Mouse (Mus musculus) kidney, embryonic 15.5 days (tissue): ENCODE measurements at regions not wholly inside any gene's neighbourhood (a gene's known extent, or its start where the extent isn't known, plus 50 kb on each side); places are given as distances from the start of the nearest gene placed in this dataset.

Experiments used
- ATAC-seq: fragments of 200-750 bp; cut with Nextera tagmentation; replicated peaks from 2 replicates; pipeline ENCODE4 v1.8.0; 2017; ENCODE audit warnings: moderate TSS enrichment; ENCODE audit not compliant: low FRiP score
- H3K27ac ChIP-seq: fragments of 300-500 bp; sonication (generic); 2 replicates; pipeline ENCODE4 v1.5.1; 2015; ENCODE audit warnings: mild to moderate bottlenecking, inconsistent platforms
- H3K27me3 ChIP-seq: fragments of 300-500 bp; sonication (generic); 2 replicates; pipeline ENCODE4 v1.6.1; 2015; ENCODE audit warnings: inconsistent platforms
- H3K36me3 ChIP-seq: fragments of 300-500 bp; sonication (generic); 2 replicates; pipeline ENCODE4 v1.6.1; 2015; ENCODE audit warnings: inconsistent platforms
- H3K4me1 ChIP-seq: fragments of 300-500 bp; sonication (generic); 2 replicates; pipeline ENCODE4 v1.6.1; 2015; ENCODE audit warnings: inconsistent platforms
- H3K4me2 ChIP-seq: fragments of 300-500 bp; sonication (generic); 2 replicates; pipeline ENCODE4 v1.6.1; 2015; ENCODE audit warnings: moderate library complexity, mild to moderate bottlenecking, inconsistent platforms
- H3K4me3 ChIP-seq: fragments of 300-500 bp; sonication (generic); replicated peaks from 2 replicates; pipeline ENCODE4 v1.5.1; 2015; ENCODE audit warnings: mild to moderate bottlenecking, inconsistent platforms
- H3K9ac ChIP-seq: fragments of 300-500 bp; sonication (generic); 2 replicates; pipeline ENCODE4 v1.6.1; 2015; ENCODE audit warnings: mild to moderate bottlenecking, inconsistent platforms
- H3K9me3 ChIP-seq: fragments of 300-500 bp; sonication (generic); replicated peaks from 2 replicates; pipeline ENCODE4 v1.6.1; 2016; ENCODE audit warnings: inconsistent platforms
- WGBS: fragments of 180-500 bp; shearing (Covaris S2); methylation state at CpG from one replicate; pipeline ENCODE4 v1.1.7; 2015; ENCODE audit warnings: mixed read lengths; 5-methylcytosine and 5-hydroxymethylcytosine counted together

DNA sequence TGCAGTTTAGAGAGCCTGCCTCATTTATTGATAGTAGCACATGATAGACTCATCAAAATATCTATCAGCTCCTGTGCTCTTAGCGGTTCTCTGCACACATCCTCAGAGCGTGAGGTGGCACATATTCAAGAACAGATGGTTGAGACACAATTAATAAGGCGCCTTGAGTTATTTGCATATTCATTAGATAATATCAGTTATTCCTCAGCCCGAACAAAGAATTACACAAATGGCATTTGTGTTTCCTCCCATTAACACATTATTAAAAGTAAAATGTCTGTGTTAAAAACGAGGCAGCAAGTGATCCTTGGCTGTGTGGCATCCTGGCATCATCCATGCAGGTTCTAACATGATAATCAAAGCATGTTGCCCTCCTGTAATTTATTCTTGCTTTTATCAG lies 243.0 kb downstream of the Dcdc2c start:
- no peak for ATAC-seq
- Histone ChIP-seq H3K27me3 (no peaks in the 10 kb centered on the region), H3K4me3 (no peak overlapping the region), H3K4me2 (no peak overlapping the region), H3K9me3 (no peaks in the 10 kb centered on the region), H3K36me3 (no peaks in the 10 kb centered on the region), H3K27ac (no peak overlapping the region), H3K9ac (no peak overlapping the region), H3K4me1 (no peaks in the 10 kb centered on the region)
- 84% methylated on average over 5 of the region's 5 CpGs for WGBS

DNA sequence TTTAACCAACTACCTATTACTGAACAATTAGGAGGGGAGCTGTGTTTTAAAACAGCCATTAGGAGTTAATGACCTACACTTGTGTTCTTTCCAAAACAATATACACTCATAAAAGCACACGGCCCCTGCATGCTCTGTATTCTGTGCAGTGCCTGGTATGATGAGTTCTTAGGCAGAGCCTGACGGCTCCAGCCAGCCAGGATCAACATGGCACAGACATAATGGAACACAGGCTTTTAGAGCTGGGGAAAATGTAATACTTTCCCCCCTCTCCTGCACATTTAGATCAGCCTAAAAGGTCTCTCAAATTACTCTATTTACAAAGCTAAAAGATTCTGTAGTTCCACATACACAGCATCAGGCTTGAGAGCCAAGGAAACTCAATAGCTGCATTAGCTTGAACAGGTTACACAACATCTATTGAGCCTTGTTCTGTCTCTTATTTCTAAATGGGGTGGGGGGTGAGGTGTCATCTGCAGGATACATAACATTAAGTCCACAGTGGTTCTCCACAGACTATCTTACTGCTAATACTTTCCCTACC lies 250.1 kb downstream of the Dcdc2c start:
- no peaks in the 10 kb centered on the region for H3K9me3 ChIP-seq

DNA sequence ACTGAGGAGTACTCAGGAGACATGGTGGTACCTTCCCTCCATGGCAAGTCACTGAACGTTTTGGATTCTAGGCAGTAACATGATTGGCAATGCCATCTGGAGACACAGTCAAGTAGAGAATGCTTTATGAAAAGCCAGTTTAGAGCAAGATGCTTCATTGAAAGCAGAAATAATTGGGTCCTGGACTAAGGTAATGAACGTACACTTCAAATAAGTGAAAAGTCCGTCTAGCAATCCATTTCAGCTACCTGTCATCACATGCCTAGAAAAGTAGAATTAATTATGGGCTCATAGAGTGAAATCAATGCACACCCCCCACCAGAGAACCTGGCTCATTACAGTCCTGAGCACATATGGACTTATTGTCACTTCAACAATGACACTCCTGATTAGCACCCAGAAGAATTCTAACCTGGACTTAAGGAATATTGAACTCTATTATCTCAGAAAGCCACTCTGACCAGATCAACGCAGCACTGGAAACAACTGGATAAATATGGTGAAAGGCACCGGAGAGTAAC lies 263.8 kb downstream of the Dcdc2c start:
- no peak for ATAC-seq
- no peak overlapping the region for H3K4me3 ChIP-seq

More for the DNA sequence above, 250.1 kb downstream of the Dcdc2c start:
- Histone ChIP-seq H3K36me3 (no peaks in the 10 kb centered on the region), H3K4me3 (no peak overlapping the region), H3K4me1 (no peaks in the 10 kb centered on the region), H3K27ac (no peak overlapping the region), H3K4me2 (no peak overlapping the region), H3K9ac (no peak overlapping the region), H3K27me3 (no peaks in the 10 kb centered on the region)
- no peak for ATAC-seq
- WGBS: 48% methylated on average over 2 of the region's 2 CpGs

DNA sequence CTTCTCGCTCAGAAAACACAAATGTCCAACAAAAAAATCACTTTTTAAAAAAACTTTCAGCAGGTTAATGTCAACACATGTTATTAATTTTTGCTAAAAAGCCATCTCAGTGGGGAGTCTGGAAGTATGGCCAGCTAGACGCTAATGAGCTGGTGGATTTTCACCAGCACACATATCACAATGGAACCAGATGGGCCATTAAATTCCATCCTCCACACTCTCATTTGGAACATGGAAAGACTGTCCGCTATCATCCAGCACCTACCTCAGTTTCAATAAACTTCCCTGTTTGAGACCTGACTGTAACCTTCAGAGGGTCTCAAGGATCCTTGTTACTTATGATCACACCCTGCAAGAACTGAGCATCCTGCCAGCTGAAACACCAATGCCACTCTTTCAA lies 296.7 kb downstream of the Dcdc2c start:
- Histone ChIP-seq H3K9ac (no peak overlapping the region), H3K4me3 (no peak overlapping the region), H3K27ac (no peak overlapping the region), H3K9me3 (no peaks in the 10 kb centered on the region), H3K4me1 (no peaks in the 10 kb centered on the region), H3K4me2 (no peak overlapping the region), H3K36me3 (no peaks in the 10 kb centered on the region), H3K27me3 (no peaks in the 10 kb centered on the region)
- 84% methylated on average over 3 of the region's 3 CpGs for WGBS
- ATAC-seq: no peak

More for the DNA sequence above, 263.8 kb downstream of the Dcdc2c start:
- Histone ChIP-seq H3K9me3 (no peaks in the 10 kb centered on the region), H3K9ac (no peak overlapping the region), H3K4me1 (no peaks in the 10 kb centered on the region), H3K27me3 (no peaks in the 10 kb centered on the region), H3K27ac (no peak overlapping the region), H3K4me2 (no peak overlapping the region), H3K36me3 (no peaks in the 10 kb centered on the region)
- 91% methylated on average over 5 of the region's 5 CpGs for WGBS

DNA sequence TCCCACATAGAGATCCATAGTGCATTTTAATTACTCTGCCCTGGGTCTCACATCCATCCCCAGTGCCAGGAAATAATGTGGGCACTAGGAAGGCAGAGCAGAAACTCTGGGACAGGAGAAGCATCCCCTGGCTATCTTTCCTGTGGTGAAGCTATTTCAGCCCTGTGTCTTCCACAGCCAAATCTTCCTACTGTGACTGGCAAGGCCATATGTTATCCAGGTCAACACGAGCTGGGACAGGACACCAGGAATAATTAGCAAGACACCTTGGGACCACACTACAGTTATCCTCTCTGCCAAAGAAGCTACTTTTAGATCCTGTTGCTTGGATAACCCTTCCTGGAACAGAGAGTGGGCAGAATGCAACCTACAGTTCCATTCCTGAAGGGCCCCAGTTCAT lies 301.7 kb downstream of the Dcdc2c start:
- Histone ChIP-seq H3K4me1 (no peaks in the 10 kb centered on the region), H3K36me3 (no peaks in the 10 kb centered on the region), H3K4me3 (no peak overlapping the region), H3K9me3 (no peaks in the 10 kb centered on the region), H3K4me2 (no peak overlapping the region), H3K27me3 (no peaks in the 10 kb centered on the region), H3K27ac (no peak overlapping the region), H3K9ac (no peak overlapping the region)
- WGBS: 77% methylated on average over 1 of the region's 1 CpGs
- no peak for ATAC-seq

DNA sequence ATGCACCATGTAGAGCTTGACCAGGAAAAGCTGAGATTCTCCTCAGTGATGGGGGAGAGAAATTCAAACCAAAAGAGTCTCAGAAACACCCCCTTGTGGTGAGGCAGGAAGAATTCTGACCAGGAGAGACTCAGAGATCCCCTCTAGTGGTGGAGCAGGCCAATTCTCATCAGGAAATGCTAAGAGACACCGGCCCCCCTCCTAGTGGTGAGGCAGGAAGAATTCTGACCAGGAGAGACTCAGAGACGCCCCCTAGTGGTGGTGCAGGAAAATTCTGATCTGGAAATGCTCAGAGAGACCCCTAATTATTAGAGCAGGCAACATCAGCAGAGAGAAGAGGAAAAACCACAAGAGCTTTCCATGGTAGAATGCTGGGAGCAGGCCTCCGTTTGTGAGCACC lies 303.4 kb downstream of the Dcdc2c start:
- Histone ChIP-seq H3K9me3 (no peaks in the 10 kb centered on the region), H3K4me3 (no peak overlapping the region), H3K27ac (no peak overlapping the region), H3K36me3 (no peaks in the 10 kb centered on the region), H3K4me1 (no peaks in the 10 kb centered on the region), H3K4me2 (no peak overlapping the region), H3K9ac (no peak overlapping the region), H3K27me3 (no peaks in the 10 kb centered on the region)
- 52% methylated on average over 3 of the region's 3 CpGs for WGBS
- no peak for ATAC-seq

DNA sequence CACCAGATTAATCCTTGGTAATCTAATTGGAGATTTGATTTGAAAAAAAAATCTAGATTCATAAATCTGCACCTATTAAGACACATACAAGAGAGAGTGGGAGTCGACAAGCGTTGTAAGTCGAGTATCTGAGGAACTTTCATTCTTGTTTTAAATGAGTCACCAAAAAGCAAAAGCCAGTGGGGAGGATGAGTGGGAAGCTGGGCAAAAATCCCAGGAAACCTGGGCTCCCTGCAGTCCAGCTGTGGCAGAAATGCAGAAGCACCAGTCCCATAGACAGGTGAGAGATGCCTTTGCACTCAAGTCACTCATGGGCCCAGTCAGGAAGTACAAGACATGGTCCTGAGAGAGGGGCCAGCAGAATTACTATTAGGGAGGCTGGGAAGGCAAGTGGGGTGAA lies 303.9 kb downstream of the Dcdc2c start:
- 86% methylated on average over 3 of the region's 3 CpGs for WGBS
- H3K27ac ChIP-seq: no peak overlapping the region

DNA sequence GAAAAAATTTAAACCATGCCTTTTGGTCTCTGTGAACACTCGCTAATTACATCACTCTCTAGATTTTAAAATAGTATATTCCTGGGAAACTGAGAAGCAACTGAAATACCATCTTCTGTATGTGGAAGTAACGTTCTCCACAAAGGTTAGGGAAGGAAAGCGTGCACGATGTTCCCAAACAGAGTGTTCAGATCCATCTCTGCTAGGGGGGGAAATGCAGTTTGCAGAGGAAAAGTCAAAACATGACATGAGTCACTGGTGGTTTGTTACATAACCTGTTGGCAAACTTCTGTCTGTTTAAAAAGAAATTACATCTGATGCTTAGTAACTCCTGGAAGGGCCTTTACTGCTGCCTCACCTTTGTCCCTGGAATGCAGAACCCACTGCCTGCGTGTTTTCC lies 314.2 kb downstream of the Dcdc2c start:
- H3K4me1 ChIP-seq: no peaks in the 10 kb centered on the region
- no peaks in the 10 kb centered on the region for H3K27me3 ChIP-seq
- H3K9ac ChIP-seq: no peak overlapping the region
- H3K4me3 ChIP-seq: no peak overlapping the region
- no peaks in the 10 kb centered on the region for H3K9me3 ChIP-seq
- H3K36me3 ChIP-seq: no peaks in the 10 kb centered on the region
- WGBS: 80% methylated on average over 5 of the region's 5 CpGs
- no peak overlapping the region for H3K4me2 ChIP-seq
- H3K27ac ChIP-seq: no peak overlapping the region
- no peak for ATAC-seq

More for the DNA sequence above, 303.9 kb downstream of the Dcdc2c start:
- no peaks in the 10 kb centered on the region for H3K36me3 ChIP-seq
- no peaks in the 10 kb centered on the region for H3K4me1 ChIP-seq
- no peak overlapping the region for H3K9ac ChIP-seq
- no peak overlapping the region for H3K4me2 ChIP-seq
- no peaks in the 10 kb centered on the region for H3K27me3 ChIP-seq
- ATAC-seq: no peak
- no peak overlapping the region for H3K4me3 ChIP-seq
- no peaks in the 10 kb centered on the region for H3K9me3 ChIP-seq

DNA sequence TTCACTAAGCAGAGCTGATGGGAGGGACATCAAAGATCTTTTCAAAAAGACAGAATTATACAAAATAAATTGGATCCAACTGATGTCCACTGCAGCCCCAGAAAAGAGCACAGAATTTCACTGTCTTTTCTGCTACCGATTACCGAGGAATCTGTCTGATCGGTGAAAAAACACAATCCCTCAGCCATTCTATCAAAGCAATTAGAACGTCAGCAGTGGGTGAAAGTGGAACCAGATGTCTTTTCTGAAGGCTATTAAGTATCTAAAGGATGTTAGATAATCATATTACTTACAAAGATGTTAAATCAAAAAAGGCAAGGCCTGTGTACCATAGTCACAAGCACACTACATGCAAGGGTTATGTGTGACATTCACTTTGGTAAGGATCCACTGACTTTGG lies 315.2 kb downstream of the Dcdc2c start:
- Histone ChIP-seq H3K27me3 (no peaks in the 10 kb centered on the region), H3K4me3 (no peak overlapping the region)
- WGBS: 64% methylated on average over 4 of the region's 4 CpGs

DNA sequence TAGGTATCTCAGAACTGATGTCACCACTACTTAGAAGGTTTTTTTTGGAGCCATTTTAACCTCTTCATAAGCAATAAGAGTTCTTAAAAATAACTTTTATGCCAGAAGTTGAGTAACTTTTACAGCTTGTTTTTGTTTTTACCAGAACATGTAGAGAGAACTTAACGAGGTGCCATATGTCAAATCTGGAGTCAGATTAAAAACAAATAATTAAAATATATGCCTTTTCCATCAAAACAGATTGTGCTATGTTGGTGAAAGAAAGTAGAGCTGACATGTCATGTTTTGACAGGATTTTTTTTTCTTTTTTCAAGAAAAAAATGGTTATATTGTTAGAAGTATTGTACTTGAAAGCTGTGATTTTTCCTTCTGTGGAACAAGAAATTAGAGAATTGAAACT lies 349.4 kb downstream of the Dcdc2c start:
- 68% methylated on average over 1 of the region's 1 CpGs for WGBS
- H3K36me3 ChIP-seq: no peaks in the 10 kb centered on the region
- no peaks in the 10 kb centered on the region for H3K9me3 ChIP-seq
- no peak overlapping the region for H3K9ac ChIP-seq
- H3K4me3 ChIP-seq: no peak overlapping the region
- no peak overlapping the region for H3K27ac ChIP-seq
- H3K4me1 ChIP-seq: no peaks in the 10 kb centered on the region
- no peaks in the 10 kb centered on the region for H3K27me3 ChIP-seq
- no peak for ATAC-seq
- no peak overlapping the region for H3K4me2 ChIP-seq

More for the DNA sequence above, 315.2 kb downstream of the Dcdc2c start:
- Histone ChIP-seq H3K9ac (no peak overlapping the region), H3K4me1 (no peaks in the 10 kb centered on the region), H3K27ac (no peak overlapping the region), H3K4me2 (no peak overlapping the region), H3K36me3 (no peaks in the 10 kb centered on the region), H3K9me3 (no peaks in the 10 kb centered on the region)
- ATAC-seq: no peak

DNA sequence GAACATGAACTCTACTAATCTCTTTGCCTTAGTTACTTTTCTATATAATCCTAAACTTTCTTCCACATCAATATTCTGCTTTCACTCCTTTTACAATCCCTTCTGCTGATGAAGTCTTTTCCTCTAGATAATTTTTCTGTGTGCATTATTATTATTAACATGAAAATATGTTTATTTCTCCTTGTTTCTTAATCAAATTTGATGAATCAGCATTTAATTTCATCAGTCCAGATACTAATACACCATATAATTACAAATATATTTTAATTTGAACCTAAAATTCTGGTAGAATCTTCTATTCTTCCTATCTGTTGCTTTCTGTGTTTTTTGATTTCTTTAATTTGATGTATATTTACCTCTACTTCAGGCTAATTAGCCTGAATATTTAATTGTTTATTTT lies 365.5 kb downstream of the Dcdc2c start:
- Histone ChIP-seq H3K27ac (no peak overlapping the region), H3K9me3 (0 out of 2 replicates have a peak, but pooled peaks cover 6% of the 10 kb centered on the region), H3K36me3 (no peaks in the 10 kb centered on the region), H3K4me2 (no peak overlapping the region), H3K4me3 (no peak overlapping the region), H3K27me3 (no peaks in the 10 kb centered on the region), H3K4me1 (no peaks in the 10 kb centered on the region), H3K9ac (no peak overlapping the region)
- no peak for ATAC-seq

DNA sequence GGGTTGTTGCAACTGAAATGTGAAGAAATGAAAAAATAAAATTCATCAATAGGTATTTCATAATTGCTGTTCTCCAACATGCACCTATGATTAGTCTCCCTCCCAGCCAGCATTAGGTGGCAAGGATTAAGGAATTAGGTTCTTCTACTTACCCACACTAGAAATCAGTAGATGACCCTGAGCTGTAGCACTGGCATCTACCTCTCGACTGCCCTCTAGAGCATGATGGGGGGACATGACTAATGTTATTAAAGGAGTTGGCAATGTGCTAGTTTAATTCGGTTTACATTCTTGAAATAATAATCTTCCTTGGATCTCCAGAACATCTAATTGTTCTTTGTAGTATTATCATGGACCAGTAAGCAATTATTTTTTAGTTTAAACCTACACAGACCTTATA lies 370.9 kb downstream of the Dcdc2c start:
- H3K9me3 ChIP-seq: no peaks in the 10 kb centered on the region
- no peak overlapping the region for H3K4me2 ChIP-seq
- H3K27ac ChIP-seq: no peak overlapping the region
- H3K4me3 ChIP-seq: no peak overlapping the region
- no peak for ATAC-seq
- no peak overlapping the region for H3K9ac ChIP-seq
- no peaks in the 10 kb centered on the region for H3K4me1 ChIP-seq
- 66% methylated on average over 2 of the region's 2 CpGs for WGBS
- no peaks in the 10 kb centered on the region for H3K36me3 ChIP-seq
- no peaks in the 10 kb centered on the region for H3K27me3 ChIP-seq

DNA sequence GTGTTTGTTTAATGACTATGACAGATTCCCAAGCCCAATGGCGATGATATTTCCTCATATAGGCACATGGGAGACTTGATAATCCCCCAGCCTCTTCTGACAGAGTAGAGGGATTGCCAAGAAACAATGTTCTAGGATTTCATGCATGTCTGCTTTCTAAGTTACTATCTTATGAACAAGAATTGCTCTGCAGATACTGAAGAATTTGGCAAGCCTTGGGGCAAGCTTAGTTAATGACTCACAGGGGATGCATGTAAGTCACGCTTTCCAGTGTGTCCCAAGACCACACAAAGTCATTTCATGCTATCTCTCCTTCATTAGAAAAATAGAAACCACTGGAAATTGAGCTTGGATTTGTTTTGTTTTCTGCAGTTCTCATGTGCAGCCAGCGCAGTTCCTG lies 376.2 kb downstream of the Dcdc2c start:
- no peak for ATAC-seq
- H3K36me3 ChIP-seq: no peaks in the 10 kb centered on the region
- no peak overlapping the region for H3K9ac ChIP-seq
- 62% methylated on average over 3 of the region's 3 CpGs for WGBS
- H3K4me3 ChIP-seq: no peak overlapping the region
- no peaks in the 10 kb centered on the region for H3K4me1 ChIP-seq
- no peaks in the 10 kb centered on the region for H3K9me3 ChIP-seq
- H3K27me3 ChIP-seq: no peaks in the 10 kb centered on the region
- no peak overlapping the region for H3K4me2 ChIP-seq
- no peak overlapping the region for H3K27ac ChIP-seq
